Mouse (Mus musculus): ENCODE results near the gene Atp6v1d. TPM values are rescaled to one million over a fixed set of nuclear protein-coding genes. Genes with fewer than 3 reads are reported as not detected.

The Atp6v1d gene
- polyA plus RNA-seq, 1 experiment = 52.6 TPM

DNA sequence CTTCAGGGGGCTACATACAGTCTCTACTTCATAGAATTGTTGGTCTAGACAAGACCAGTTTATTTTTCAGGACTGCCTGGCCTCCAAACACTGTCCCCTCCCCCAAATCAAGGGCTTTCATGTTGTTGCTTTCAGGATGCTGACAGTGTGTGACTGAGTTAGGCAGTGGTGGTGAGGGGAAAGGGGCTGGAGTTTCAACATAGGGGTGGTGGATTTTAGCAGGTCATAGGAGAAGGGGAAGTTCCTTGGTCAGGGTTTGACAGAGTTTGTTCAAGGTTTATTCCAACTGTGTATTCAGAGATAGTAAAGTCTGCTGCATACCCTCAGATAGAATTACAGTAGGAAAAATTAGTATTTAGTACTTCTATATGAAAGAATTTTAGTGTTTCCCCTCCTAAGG is 59.6 kb downstream of the Atp6v1d start:
- no peak for DNase-seq
- H3K36me3 ChIP-seq (ENCODE audit: control insufficient read depth, insufficient read depth, low read length) = peaks cover 7% of the 10 kb centered on the region
- no peaks in the 10 kb centered on the region for H3K27me3 ChIP-seq (replicated peaks; ENCODE audit: control insufficient read depth, insufficient read depth, low read length)
- no peak overlapping the region for H3K4me3 ChIP-seq (ENCODE audit: insufficient read depth, low read depth, low read length)
- H3K27ac ChIP-seq (ENCODE audit: insufficient read depth, low read depth, low read length) = no peak overlapping the region
- TF ChIP-seq POLR2A (IDR thresholded peaks at IDR 0.05; ENCODE audit: low read depth, low read length) = no peak
- no peak for TF ChIP-seq CTCF (conservative IDR thresholded peaks at IDR 0.05; ENCODE audit: insufficient read depth, insufficient read length, low read depth, low read length)
- H3K4me1 ChIP-seq (ENCODE audit: control insufficient read depth, insufficient read depth, low read length) = no peaks in the 10 kb centered on the region

DNA sequence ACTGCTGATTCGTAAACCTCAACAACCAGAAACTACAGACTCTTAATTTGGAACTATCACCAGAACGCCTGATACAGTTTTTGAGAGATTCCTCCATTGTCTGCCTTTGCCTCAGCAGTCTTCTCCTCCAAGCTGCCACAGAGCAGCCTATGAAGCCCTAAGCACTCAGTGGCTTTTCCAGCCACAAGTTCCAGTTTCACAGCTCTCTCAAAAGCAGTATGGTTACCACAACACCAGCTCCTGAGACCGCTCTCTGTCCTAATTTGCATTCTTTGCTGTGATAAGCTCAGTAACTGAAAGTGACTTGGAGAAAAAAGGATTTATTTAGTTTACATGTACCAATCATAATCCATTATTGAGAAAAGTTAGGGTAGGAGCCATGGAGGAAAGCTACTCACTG is 61.4 kb downstream of the Atp6v1d start:
- H3K4me1 ChIP-seq (ENCODE audit: control insufficient read depth, insufficient read depth, low read length) = no peaks in the 10 kb centered on the region
- peaks cover 7% of the 10 kb centered on the region for H3K36me3 ChIP-seq (ENCODE audit: control insufficient read depth, insufficient read depth, low read length)
- no peak for DNase-seq
- no peak overlapping the region for H3K4me3 ChIP-seq (ENCODE audit: insufficient read depth, low read depth, low read length)
- WGBS = 91% methylated on average over 3 of the region's 3 CpGs
- no peak overlapping the region for H3K27ac ChIP-seq (ENCODE audit: insufficient read depth, low read depth, low read length)
- TF ChIP-seq CTCF (conservative IDR thresholded peaks at IDR 0.05; ENCODE audit: insufficient read depth, insufficient read length, low read depth, low read length) = no peak
- TF ChIP-seq POLR2A (IDR thresholded peaks at IDR 0.05; ENCODE audit: low read depth, low read length) = no peak
- no peaks in the 10 kb centered on the region for H3K27me3 ChIP-seq (replicated peaks; ENCODE audit: control insufficient read depth, insufficient read depth, low read length)

- peak; percentile 64 for DNase-seq
- Histone ChIP-seq H3K36me3 (ENCODE audit: control insufficient read depth, insufficient read depth, low read length) (peaks cover 7% of the 10 kb centered on the region), H3K4me3 (ENCODE audit: insufficient read depth, low read depth, low read length) (no peak overlapping the region), H3K4me1 (ENCODE audit: control insufficient read depth, insufficient read depth, low read length) (peaks cover 2% of the 10 kb centered on the region; the same call in 1 of the 2 replicates), H3K27me3 (replicated peaks; ENCODE audit: control insufficient read depth, insufficient read depth, low read length) (no peaks in the 10 kb centered on the region), H3K27ac (ENCODE audit: insufficient read depth, low read depth, low read length) (no peak overlapping the region)
- 23% methylated on average over 1 of the region's 1 CpGs for WGBS
- no peak for TF ChIP-seq CTCF (conservative IDR thresholded peaks at IDR 0.05; ENCODE audit: insufficient read depth, insufficient read length, low read depth, low read length)
- TF ChIP-seq POLR2A (IDR thresholded peaks at IDR 0.05; ENCODE audit: low read depth, low read length) = no peak
These were observed 67.2 kb downstream of the Atp6v1d start for GRCm38 (mm10) chr12:78794236-78794635.

GRCm38 (mm10) chr12:78790791-78791190 is 70.6 kb downstream of the Atp6v1d start:
- Histone ChIP-seq H3K27me3 (replicated peaks; ENCODE audit: control insufficient read depth, insufficient read depth, low read length) (no peaks in the 10 kb centered on the region), H3K27ac (ENCODE audit: insufficient read depth, low read depth, low read length) (no peak overlapping the region), H3K4me1 (ENCODE audit: control insufficient read depth, insufficient read depth, low read length) (peaks cover 2% of the 10 kb centered on the region; the same call in 1 of the 2 replicates), H3K4me3 (ENCODE audit: insufficient read depth, low read depth, low read length) (no peak overlapping the region), H3K36me3 (ENCODE audit: control insufficient read depth, insufficient read depth, low read length) (no peaks in the 10 kb centered on the region)
- TF ChIP-seq POLR2A (IDR thresholded peaks at IDR 0.05; ENCODE audit: low read depth, low read length) = no peak
- no peak for TF ChIP-seq CTCF (conservative IDR thresholded peaks at IDR 0.05; ENCODE audit: insufficient read depth, insufficient read length, low read depth, low read length)
- 51% methylated on average over 2 of the region's 2 CpGs for WGBS
- DNase-seq = no peak

Other genes starting within 250 kb of the Atp6v1d start
- gene Fam71d, start 170.1 kb downstream of the Atp6v1d start, polyA plus RNA-seq (2012; rRNA removed) = 0.37 and 0.45 TPM in 2 replicates
- gene Mpp5, start 112.7 kb downstream of the Atp6v1d start, polyA plus RNA-seq (2012; rRNA removed) = 4.5 and 6.4 TPM in 2 replicates
- 9.7 and 14.4 TPM in 2 replicates for gene Eif2s1, start 181 bp upstream of the Atp6v1d start, polyA plus RNA-seq (2012; rRNA removed)
- gene Plek2, start 45.3 kb upstream of the Atp6v1d start, polyA plus RNA-seq (2012; rRNA removed) = 2.0 TPM in 2 replicates
- 5.3 and 7.4 TPM in 2 replicates for gene Tmem229b, start 146.0 kb upstream of the Atp6v1d start, polyA plus RNA-seq (2012; rRNA removed)
- gene Plekhh1, start 167.5 kb upstream of the Atp6v1d start, polyA plus RNA-seq (2012; rRNA removed) = 9.3 and 10.8 TPM in 2 replicates
- gene Pigh, start 228.0 kb upstream of the Atp6v1d start, polyA plus RNA-seq (2012; rRNA removed) = 12.4 and 17.1 TPM in 2 replicates